Mouse (Mus musculus): Measurements from ENCODE around the gene Eya3.

DNA sequence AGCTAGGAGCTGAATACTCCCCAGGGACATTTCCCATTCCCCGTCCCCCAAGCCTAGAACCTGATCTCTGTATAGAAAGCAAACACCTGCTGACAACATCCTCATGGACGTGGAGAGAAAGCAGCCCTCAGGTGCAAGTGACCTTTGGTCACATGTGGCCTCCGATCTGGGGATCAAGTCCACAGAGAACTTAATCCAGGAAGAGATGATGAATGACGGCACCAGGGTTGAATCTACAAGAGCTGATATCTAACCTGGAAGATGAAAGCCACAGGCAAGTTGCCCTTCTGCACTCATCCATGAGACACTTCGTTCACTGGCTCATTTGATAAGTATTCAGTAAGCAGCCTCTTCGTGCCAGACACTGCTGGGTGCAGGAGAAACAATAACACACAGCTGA is 123.8 kb downstream of the Eya3 start:
- no peak for TF ChIP-seq CTCF (conservative IDR thresholded peaks at IDR 0.05 in 1 of 2, IDR thresholded peaks at IDR 0.05 in 1 of 2; ENCODE audit: low read depth in 2 of 2, low read length in 2 of 2)
- no peak for TF ChIP-seq ZNF384 (IDR thresholded peaks at IDR 0.05; ENCODE audit: low read depth, low read length)
- no peak for TF ChIP-seq UBTF (IDR thresholded peaks at IDR 0.05; ENCODE audit: low read depth, low read length)
- TF ChIP-seq EP300 (IDR thresholded peaks at IDR 0.05; ENCODE audit: low read length): no peak
- TF ChIP-seq IRF4 (IDR thresholded peaks at IDR 0.05; ENCODE audit: low read depth, low read length): no peak
- TF ChIP-seq PAX5 (IDR thresholded peaks at IDR 0.05; ENCODE audit: low read length): no peak
- TF ChIP-seq POLR2AphosphoS2 (IDR thresholded peaks at IDR 0.05; ENCODE audit: low read depth, low read length): no peak
- TF ChIP-seq MAZ (IDR thresholded peaks at IDR 0.05; ENCODE audit: low read depth, low read length): no peak
